Mouse (Mus musculus) neural tube, embryonic 15.5 days (tissue): ENCODE measurements around the gene Col4a3bp. TPM values are rescaled to one million over a fixed set of nuclear protein-coding genes. Genes with fewer than 3 reads are reported as not detected.

ENCODE experiments used
- ATAC-seq: fragments of 200-750 bp; cut with Nextera tagmentation; 2 replicates; pipeline ENCODE4 v1.8.0; 2017; ENCODE audit warnings: mild to moderate bottlenecking, moderate TSS enrichment, moderate library complexity; ENCODE audit not compliant: low FRiP score
- H3K27ac ChIP-seq: fragments of 300-500 bp; sonication (generic); replicated peaks from 2 replicates; pipeline ENCODE4 v1.5.1; 2015; ENCODE audit warnings: mild to moderate bottlenecking, inconsistent platforms
- H3K27me3 ChIP-seq: fragments of 300-500 bp; sonication (generic); replicated peaks from 2 replicates; pipeline ENCODE4 v1.6.1; 2015; ENCODE audit warnings: inconsistent platforms
- H3K36me3 ChIP-seq: fragments of 300-500 bp; sonication (generic); 2 replicates; pipeline ENCODE4 v1.6.1; 2015; ENCODE audit warnings: inconsistent platforms
- H3K4me1 ChIP-seq: fragments of 300-500 bp; sonication (generic); 2 replicates; pipeline ENCODE4 v1.6.1; 2015; ENCODE audit warnings: inconsistent platforms
- H3K4me2 ChIP-seq: fragments of 300-500 bp; sonication (generic); 2 replicates; pipeline ENCODE4 v1.6.1; 2015; ENCODE audit warnings: inconsistent platforms, mild to moderate bottlenecking, moderate library complexity
- H3K4me3 ChIP-seq: fragments of 300-500 bp; sonication (generic); replicated peaks from 2 replicates; pipeline ENCODE4 v1.5.1; 2015; ENCODE audit warnings: mild to moderate bottlenecking, inconsistent platforms
- H3K9ac ChIP-seq: fragments of 300-500 bp; sonication (generic); replicated peaks from 2 replicates; pipeline ENCODE4 v1.6.1; 2015; ENCODE audit warnings: mild to moderate bottlenecking, inconsistent platforms
- H3K9me3 ChIP-seq: fragments of 300-500 bp; sonication (generic); replicated peaks from 2 replicates; pipeline ENCODE4 v1.6.1; 2016; ENCODE audit warnings: inconsistent platforms
- WGBS: fragments of 180-500 bp; shearing (Covaris S2); methylation state at CpG from one replicate; pipeline ENCODE4 v1.1.7; 2015; ENCODE audit warnings: mixed read lengths; 5-methylcytosine and 5-hydroxymethylcytosine counted together
- polyA plus RNA-seq: library from polyadenylated mRNA; unstranded; fragments of >200 nt; fragmentation: Nextera tagmentation; extraction: Ambion mirVana; gene quantifications from 2 replicates; pipeline ENCODE4 v1.2.1, GENCODE M21; 2015

Col4a3bp gene
- polyA plus RNA-seq, 1 experiment from 2014 or later = 9.0 TPM

DNA sequence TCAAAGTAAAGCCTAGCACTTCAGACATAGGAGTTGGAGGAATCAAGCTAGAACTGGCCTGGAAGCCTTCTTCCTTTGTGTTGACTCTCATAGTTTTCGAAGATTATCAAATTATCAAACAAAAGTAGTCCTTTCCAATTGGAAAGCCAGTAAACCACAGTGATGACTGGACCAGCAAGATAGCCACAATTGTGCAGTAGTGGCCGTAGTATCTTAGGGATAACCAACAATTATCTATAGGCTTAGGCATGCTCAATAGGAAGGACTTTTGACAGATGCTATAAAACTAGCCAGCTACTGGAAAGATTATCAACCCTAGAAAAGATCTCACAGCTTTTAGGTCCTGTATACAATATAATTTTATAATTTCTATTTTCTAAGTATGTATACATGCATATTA lies 41.8 kb downstream of the Col4a3bp start:
- WGBS = 99% methylated on average over 2 of the region's 2 CpGs

DNA sequence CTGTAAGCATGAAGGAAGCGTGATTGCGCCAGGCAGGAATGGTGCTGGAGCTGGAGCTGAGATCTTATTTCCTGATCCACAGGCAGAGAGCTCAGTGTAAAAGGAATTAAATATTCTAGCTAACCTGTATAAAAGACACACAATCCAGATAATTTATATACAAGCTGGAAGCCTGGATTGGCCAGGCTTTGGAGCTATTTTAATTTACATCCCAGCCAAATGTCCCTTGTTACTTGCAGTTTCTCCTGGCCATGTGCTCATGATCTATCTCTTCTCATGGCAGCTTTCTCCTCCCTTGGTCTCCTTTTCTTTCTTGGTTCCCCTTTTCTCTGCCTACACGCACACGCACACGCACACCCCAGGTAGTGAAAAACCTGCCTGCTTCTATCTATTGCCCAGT lies 44.1 kb downstream of the Col4a3bp start:
- WGBS = 94% methylated on average over 5 of the region's 5 CpGs
- ATAC-seq = no peak
- H3K36me3 ChIP-seq = no peaks in the 10 kb centered on the region
- H3K27me3 ChIP-seq = no peaks in the 10 kb centered on the region
- H3K9me3 ChIP-seq = no peaks in the 10 kb centered on the region
- no peak overlapping the region for H3K4me2 ChIP-seq
- H3K27ac ChIP-seq = no peak overlapping the region
- H3K9ac ChIP-seq = no peak overlapping the region
- H3K4me3 ChIP-seq = no peak overlapping the region
- 0 out of 2 replicates have a peak, but pooled peaks cover 3% of the 10 kb centered on the region for H3K4me1 ChIP-seq

More for the DNA sequence above, 41.8 kb downstream of the Col4a3bp start:
- no peak overlapping the region for H3K4me2 ChIP-seq
- H3K4me1 ChIP-seq = peaks cover 3% of the 10 kb centered on the region; the same call in 1 of the 2 replicates
- H3K9ac ChIP-seq = no peak overlapping the region
- no peaks in the 10 kb centered on the region for H3K27me3 ChIP-seq
- H3K36me3 ChIP-seq = no peaks in the 10 kb centered on the region
- no peak overlapping the region for H3K4me3 ChIP-seq
- H3K9me3 ChIP-seq = no peaks in the 10 kb centered on the region
- H3K27ac ChIP-seq = no peak overlapping the region
- no peak for ATAC-seq

DNA sequence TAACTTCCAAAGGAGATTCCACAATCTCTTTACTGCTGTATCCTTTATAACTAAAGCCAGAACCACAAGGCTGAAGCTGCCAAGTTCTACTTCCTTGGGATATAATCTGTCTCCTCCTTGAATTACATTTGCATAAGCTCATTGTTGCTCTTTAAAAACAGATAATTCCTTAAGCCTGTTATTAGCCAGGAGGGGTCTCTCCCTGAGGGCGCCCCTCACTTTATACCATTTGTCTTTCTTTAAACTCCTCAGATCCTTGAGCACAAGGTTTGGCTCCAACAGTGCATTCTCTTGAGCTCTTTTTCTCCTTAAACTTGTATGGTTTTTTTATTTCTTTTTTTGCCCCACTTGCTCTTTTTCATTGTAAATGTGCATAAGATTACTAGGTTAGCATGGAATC lies 46.2 kb downstream of the Col4a3bp start:
- H3K4me1 ChIP-seq = peaks cover 6% of the 10 kb centered on the region; the same call in 1 of the 2 replicates
- no peaks in the 10 kb centered on the region for H3K36me3 ChIP-seq
- no peak overlapping the region for H3K9ac ChIP-seq
- no peaks in the 10 kb centered on the region for H3K27me3 ChIP-seq
- ATAC-seq = no peak
- H3K27ac ChIP-seq = no peak overlapping the region
- H3K4me2 ChIP-seq = no peak overlapping the region
- no peak overlapping the region for H3K4me3 ChIP-seq
- H3K9me3 ChIP-seq = no peaks in the 10 kb centered on the region
- 97% methylated on average over 1 of the region's 1 CpGs for WGBS

DNA sequence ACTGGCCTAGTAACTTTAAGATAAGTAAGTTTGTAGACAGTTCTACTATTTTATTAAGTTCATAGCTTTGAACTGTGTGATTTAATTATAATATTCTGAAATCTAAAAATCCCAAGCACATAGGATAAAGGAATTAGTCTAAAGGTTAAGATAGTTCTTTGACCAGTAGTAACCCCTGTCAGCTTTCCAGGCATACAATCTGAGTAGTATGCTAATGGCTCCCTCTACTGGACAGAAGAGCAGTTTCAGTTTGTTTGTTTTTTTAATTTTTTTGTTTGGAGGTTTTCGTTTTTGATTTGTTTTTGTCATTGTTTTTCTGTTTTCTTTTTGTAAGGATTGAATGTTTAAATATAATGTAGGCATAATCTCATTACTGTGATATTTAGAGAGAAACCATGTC lies 51.2 kb downstream of the Col4a3bp start:
- Histone ChIP-seq H3K4me1 (peaks cover 14% of the 10 kb centered on the region; the same call in 1 of the 2 replicates), H3K4me2 (no peak overlapping the region), H3K36me3 (no peaks in the 10 kb centered on the region), H3K9me3 (no peaks in the 10 kb centered on the region), H3K27me3 (no peaks in the 10 kb centered on the region), H3K4me3 (no peak overlapping the region), H3K27ac (no peak overlapping the region), H3K9ac (no peak overlapping the region)
- ATAC-seq = no peak
- 12% methylated on average over 1 of the region's 1 CpGs for WGBS

DNA sequence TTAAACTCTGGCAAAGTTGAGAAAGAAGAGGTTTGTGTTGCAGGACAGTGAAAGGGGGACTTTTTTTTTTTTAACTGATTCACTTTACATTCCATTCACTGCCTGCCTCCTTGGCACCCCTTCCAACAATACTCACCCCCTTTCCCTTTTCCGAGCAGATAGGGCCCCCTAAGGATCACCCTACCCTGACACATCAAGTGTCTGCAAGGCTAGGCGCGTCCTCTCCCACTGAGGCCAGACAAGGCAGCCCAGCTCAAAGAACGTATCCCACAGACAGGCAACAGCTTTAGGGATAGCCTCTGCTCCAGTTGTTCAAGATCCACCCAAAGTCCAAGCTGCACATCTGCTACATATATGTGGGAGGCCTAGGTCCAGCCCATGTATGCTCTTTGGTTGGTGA lies 51.7 kb downstream of the Col4a3bp start:
- WGBS = 84% methylated on average over 4 of the region's 4 CpGs
- H3K4me3 ChIP-seq = no peak overlapping the region
- no peaks in the 10 kb centered on the region for H3K9me3 ChIP-seq
- H3K4me2 ChIP-seq = no peak overlapping the region
- H3K27ac ChIP-seq = no peak overlapping the region
- peaks cover 14% of the 10 kb centered on the region; the same call in 1 of the 2 replicates for H3K4me1 ChIP-seq
- peaks cover 3% of the 10 kb centered on the region; the same call in 1 of the 2 replicates for H3K36me3 ChIP-seq
- H3K9ac ChIP-seq = no peak overlapping the region
- no peaks in the 10 kb centered on the region for H3K27me3 ChIP-seq
- no peak for ATAC-seq

DNA sequence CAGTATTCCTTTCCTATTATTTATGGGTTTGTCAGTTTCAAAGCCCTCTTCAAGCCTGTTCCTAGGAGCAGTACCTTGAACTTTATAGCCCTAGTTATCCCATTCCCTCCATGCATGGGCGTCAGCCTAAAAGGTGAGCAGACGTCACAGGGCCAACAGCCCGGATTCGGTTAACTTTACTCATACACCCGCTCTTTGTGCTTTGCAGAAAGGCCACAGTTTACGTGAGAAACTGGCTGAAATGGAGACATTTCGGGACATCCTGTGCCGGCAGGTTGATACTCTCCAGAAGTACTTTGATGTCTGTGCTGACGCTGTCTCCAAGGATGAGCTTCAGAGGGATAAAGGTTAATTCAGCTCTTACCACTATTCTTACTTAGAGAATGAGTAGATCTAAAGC lies 56.8 kb downstream of the Col4a3bp start:
- Histone ChIP-seq H3K36me3 (peaks cover 9% of the 10 kb centered on the region; the same call in 1 of the 2 replicates), H3K9me3 (no peaks in the 10 kb centered on the region), H3K4me1 (peaks cover 7% of the 10 kb centered on the region; the same call in 1 of the 2 replicates), H3K4me3 (no peak overlapping the region), H3K4me2 (no peak overlapping the region), H3K27ac (no peak overlapping the region), H3K9ac (no peak overlapping the region), H3K27me3 (no peaks in the 10 kb centered on the region)
- no peak for ATAC-seq
- WGBS = 96% methylated on average over 9 of the region's 9 CpGs

DNA sequence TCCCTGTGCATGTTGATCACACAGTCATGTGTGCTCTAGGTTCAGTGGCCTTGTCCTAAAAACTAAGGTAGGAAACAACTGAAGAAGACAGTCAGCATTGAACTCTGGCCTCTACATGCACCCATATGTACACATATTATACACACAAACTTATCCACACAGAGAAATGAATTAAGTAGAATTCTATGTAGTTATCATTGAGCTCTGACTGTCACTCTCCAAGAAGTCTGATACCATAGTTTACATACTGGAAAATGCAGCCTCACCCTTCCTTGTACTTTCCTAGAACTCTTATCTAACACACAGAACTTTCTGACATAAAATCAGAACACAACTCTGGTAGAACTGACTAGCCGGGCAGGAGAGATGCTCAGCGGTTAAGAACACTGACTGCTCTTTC lies 61.8 kb downstream of the Col4a3bp start:
- Histone ChIP-seq H3K36me3 (peaks cover 28% of the 10 kb centered on the region), H3K9ac (no peak overlapping the region), H3K4me3 (no peak overlapping the region), H3K27ac (no peak overlapping the region), H3K27me3 (no peaks in the 10 kb centered on the region), H3K4me2 (no peak overlapping the region), H3K4me1 (no peaks in the 10 kb centered on the region), H3K9me3 (no peaks in the 10 kb centered on the region)
- ATAC-seq = no peak
- WGBS = 96% methylated on average over 2 of the region's 2 CpGs

DNA sequence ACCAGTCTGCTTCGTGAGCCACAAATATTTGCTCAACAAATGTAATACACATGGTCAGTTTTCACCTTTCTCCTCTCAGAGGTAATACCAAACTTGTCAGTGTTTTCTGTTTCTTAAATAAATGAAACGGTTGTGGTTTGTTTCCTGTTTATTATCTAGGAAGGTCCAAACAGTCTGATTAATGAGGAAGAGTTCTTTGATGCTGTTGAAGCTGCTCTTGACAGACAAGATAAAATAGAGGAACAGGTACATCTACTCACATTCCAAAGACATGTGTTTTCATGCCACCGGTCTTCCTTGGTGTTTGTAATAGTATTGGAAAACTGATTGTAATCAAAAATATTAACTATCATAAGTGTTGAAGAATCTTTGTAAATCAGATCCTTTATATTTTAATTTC lies 72.2 kb downstream of the Col4a3bp start:
- no peak for ATAC-seq
- no peaks in the 10 kb centered on the region for H3K27me3 ChIP-seq
- WGBS = 94% methylated on average over 3 of the region's 3 CpGs

DNA sequence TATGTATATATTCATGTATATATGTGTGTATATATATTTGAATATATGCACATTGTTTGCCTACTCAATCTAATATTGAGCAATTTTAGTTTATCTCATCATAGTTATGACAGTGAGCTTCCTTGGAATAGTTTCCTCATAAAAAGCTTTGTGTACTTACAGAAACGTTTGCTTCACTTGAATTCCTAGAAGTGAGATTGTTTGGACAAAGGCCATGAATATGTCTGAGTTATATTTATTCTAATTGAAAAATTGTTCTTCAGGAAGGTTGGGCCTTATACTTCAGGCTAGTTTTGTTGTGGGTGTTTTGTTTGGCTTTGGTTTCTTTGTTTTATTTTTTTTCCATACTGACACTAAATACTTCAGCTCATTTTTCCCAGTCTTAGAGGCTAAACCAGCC lies 78.5 kb downstream of the Col4a3bp start:
- Histone ChIP-seq H3K4me2 (no peak overlapping the region), H3K27ac (no peak overlapping the region), H3K4me3 (no peak overlapping the region), H3K27me3 (no peaks in the 10 kb centered on the region), H3K36me3 (peaks cover 11% of the 10 kb centered on the region), H3K9ac (no peak overlapping the region), H3K9me3 (no peaks in the 10 kb centered on the region), H3K4me1 (no peaks in the 10 kb centered on the region)
- 84% methylated on average over 1 of the region's 1 CpGs for WGBS
- ATAC-seq = no peak

More for the DNA sequence above, 72.2 kb downstream of the Col4a3bp start:
- H3K9ac ChIP-seq = no peak overlapping the region
- H3K4me3 ChIP-seq = no peak overlapping the region
- no peaks in the 10 kb centered on the region for H3K9me3 ChIP-seq
- no peaks in the 10 kb centered on the region for H3K4me1 ChIP-seq
- no peak overlapping the region for H3K27ac ChIP-seq
- H3K4me2 ChIP-seq = no peak overlapping the region
- peaks cover 14% of the 10 kb centered on the region; the same call in 1 of the 2 replicates for H3K36me3 ChIP-seq

DNA sequence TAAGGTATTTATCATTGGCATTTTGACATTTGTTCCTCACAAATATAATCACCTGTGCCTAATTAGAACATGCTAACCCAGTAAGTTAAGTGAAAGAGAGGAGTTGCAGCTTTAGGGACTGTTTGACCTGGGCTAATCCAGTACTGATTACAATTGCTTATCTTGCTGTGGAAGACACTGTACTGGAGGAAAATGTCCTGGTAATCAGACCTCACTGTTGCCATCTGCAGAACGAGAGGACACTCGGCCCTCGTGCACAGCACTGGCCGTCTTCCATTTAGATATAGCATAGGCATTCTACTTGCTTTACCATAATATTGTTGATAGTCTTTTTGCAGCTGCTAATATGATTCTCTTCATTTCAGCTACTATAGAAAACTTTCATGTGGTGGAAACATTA lies 88.0 kb downstream of the Col4a3bp start:
- Histone ChIP-seq H3K9me3 (no peaks in the 10 kb centered on the region), H3K36me3 (peaks cover 39% of the 10 kb centered on the region), H3K27ac (no peak overlapping the region), H3K4me2 (no peak overlapping the region), H3K4me3 (no peak overlapping the region), H3K27me3 (no peaks in the 10 kb centered on the region), H3K4me1 (no peaks in the 10 kb centered on the region), H3K9ac (no peak overlapping the region)
- no peak for ATAC-seq
- 94% methylated on average over 4 of the region's 4 CpGs for WGBS

DNA sequence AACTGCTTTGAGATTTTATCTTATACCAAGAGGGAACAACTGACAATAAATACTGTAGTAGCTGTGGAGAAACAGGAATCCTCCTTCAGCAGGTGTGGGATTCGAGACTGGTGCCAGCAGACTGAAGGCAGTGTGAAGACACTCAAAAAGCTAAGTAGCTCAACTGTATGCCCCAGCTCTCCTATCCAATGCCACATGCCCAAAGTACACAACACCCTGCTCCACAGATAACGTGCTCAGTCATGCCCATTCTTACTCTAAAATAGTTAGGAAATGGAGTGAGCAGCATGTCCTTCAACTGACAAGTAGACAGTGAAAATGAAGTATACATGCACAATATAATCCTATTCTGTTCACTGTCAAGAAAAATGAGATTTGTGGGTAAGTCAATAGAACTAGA lies 101.8 kb downstream of the Col4a3bp start:
- Histone ChIP-seq H3K4me3 (no peak overlapping the region), H3K27me3 (no peaks in the 10 kb centered on the region), H3K27ac (no peak overlapping the region), H3K9me3 (no peaks in the 10 kb centered on the region), H3K4me2 (no peak overlapping the region), H3K4me1 (no peaks in the 10 kb centered on the region), H3K36me3 (peaks cover 22% of the 10 kb centered on the region), H3K9ac (no peak overlapping the region)
- WGBS = 80% methylated on average over 2 of the region's 2 CpGs
- ATAC-seq = no peak

DNA sequence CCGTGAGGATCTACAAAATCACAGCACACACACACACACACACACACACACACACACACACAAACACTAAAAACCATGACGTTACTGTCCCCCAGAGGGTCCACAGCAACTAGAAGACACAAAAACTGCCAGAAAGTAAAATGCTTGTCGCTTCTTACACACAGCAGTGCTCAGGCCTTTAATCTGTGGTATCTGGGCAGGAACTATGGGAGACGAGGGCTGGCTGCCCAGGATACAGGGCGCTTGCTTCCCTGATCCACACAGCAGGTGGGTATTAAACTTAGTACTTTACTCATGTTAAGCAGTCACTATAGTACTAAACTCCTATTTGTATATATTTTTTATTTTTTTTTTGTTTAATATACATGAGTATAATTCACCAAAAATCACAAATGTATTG lies 103.4 kb downstream of the Col4a3bp start:
- peak; percentile 35; the same call in 1 of the 2 replicates for ATAC-seq
- Histone ChIP-seq H3K4me1 (no peaks in the 10 kb centered on the region), H3K36me3 (peaks cover 29% of the 10 kb centered on the region), H3K27me3 (no peaks in the 10 kb centered on the region), H3K9me3 (no peaks in the 10 kb centered on the region), H3K4me2 (no peak overlapping the region), H3K9ac (no peak overlapping the region), H3K27ac (no peak overlapping the region), H3K4me3 (no peak overlapping the region)
- WGBS = 45% methylated on average over 5 of the region's 5 CpGs

DNA sequence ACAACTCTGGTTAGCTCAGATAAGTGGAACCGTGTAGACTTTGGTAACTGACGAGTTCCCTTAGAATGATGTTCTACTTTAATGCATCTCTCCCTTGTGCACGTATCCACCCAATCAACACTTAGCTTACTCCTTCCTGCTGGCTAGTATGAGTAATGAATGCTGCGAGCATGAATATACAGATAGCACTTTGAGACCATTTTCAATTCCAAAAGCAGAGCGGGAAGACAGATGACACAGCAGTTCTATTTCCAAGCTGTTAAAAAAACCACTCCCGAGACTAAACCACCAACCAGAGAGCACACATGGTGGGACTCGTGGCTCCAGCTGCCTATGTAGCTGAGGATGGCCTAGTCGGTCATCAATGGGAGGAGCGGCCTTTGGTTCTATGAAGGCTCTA lies 110.6 kb downstream of the Col4a3bp start:
- no peak overlapping the region for H3K4me3 ChIP-seq
- H3K9ac ChIP-seq = no peak overlapping the region
- no peak overlapping the region for H3K4me2 ChIP-seq
- no peak overlapping the region for H3K27ac ChIP-seq
- H3K4me1 ChIP-seq = no peaks in the 10 kb centered on the region
- H3K9me3 ChIP-seq = no peaks in the 10 kb centered on the region
- no peak for ATAC-seq
- no peaks in the 10 kb centered on the region for H3K27me3 ChIP-seq
- WGBS = 90% methylated on average over 9 of the region's 9 CpGs
- peaks cover 89% of the 10 kb centered on the region for H3K36me3 ChIP-seq
